Mouse (Mus musculus): Measurements from ENCODE around the gene Eps15l1.

- no peak for TF ChIP-seq CTCF (IDR thresholded peaks at IDR 0.05; ENCODE audit: borderline replicate concordance, control insufficient read depth, extremely low read depth, insufficient read depth, low read length, poor library complexity)
- TF ChIP-seq POLR2A (IDR thresholded peaks at IDR 0.05; ENCODE audit: control insufficient read depth, extremely low read depth, insufficient read depth, low read length, poor library complexity) = no peak
Observed at GRCm38 (mm10) chr8:72453904-72454303, 32.6 kb upstream of the Eps15l1 start.
